Mouse (Mus musculus): Measurements from ENCODE around the gene Gpr4. TPM values are rescaled to one million over a fixed set of nuclear protein-coding genes. Genes with fewer than 3 reads are reported as not detected.

The Gpr4 gene
- total RNA-seq, 1 experiment, result 3.8 TPM

GRCm38 (mm10) chr7:19170142-19170541, 42.2 kb upstream of the Gpr4 start:
- no peaks in the 10 kb centered on the region for H3K9me3 ChIP-seq (ENCODE audit: control insufficient read depth, insufficient read depth, low read depth, low read length)
- TF ChIP-seq ZNF384 (IDR thresholded peaks at IDR 0.05; ENCODE audit: low read depth, low read length) (no peak), HCFC1 (IDR thresholded peaks at IDR 0.05; ENCODE audit: borderline replicate concordance, insufficient read depth, low read length) (no peak), ZC3H11A (IDR thresholded peaks at IDR 0.05; ENCODE audit: borderline replicate concordance, low read depth, low read length) (no peak), MAFK (IDR thresholded peaks at IDR 0.05; ENCODE audit: insufficient read depth, low read depth, low read length) (no peak), CHD2 (IDR thresholded peaks at IDR 0.05; ENCODE audit: low read depth, low read length) (no peak)
- H3K27ac ChIP-seq (ENCODE audit: insufficient read depth, low read depth, low read length, poor library complexity, severe bottlenecking), result no peak overlapping the region
- no peaks in the 10 kb centered on the region for H3K36me3 ChIP-seq (ENCODE audit: control insufficient read depth, insufficient read depth, low read length, poor library complexity, severe bottlenecking)
- H3K4me3 ChIP-seq (ENCODE audit: insufficient read depth in 1 of 2, low read depth in 1 of 2, low read length in 2 of 2, poor library complexity in 1 of 2, severe bottlenecking in 1 of 2), result no peak overlapping the region
- in situ Hi-C loops (cut with MboI; ENCODE audit: low sequenced_read_pairs in 2 of 2, unreplicated experiment in 2 of 2), result no loop called here
- H3K4me1 ChIP-seq (ENCODE audit: control insufficient read depth in 2 of 2, insufficient read depth in 2 of 2, low read length in 2 of 2, poor library complexity in 1 of 2), result peaks cover 2 to 10% of the 10 kb centered on the region in 2 experiments; a peak in 2 of 4 replicates
- no peak overlapping the region for H3K9ac ChIP-seq (ENCODE audit: insufficient read depth, low read depth, low read length, poor library complexity, severe bottlenecking)
- DNase-seq (ENCODE audit: low read depth, low spot score), result no peak

- Histone ChIP-seq H3K36me3 (ENCODE audit: control insufficient read depth, insufficient read depth, low read length, poor library complexity, severe bottlenecking) (no peaks in the 10 kb centered on the region), H3K4me3 (ENCODE audit: insufficient read depth in 1 of 2, low read depth in 1 of 2, low read length in 2 of 2, poor library complexity in 1 of 2, severe bottlenecking in 1 of 2) (no peak overlapping the region), H3K27ac (ENCODE audit: insufficient read depth, low read depth, low read length, poor library complexity, severe bottlenecking) (no peak overlapping the region), H3K4me1 (ENCODE audit: control insufficient read depth in 2 of 2, insufficient read depth in 2 of 2, low read length in 2 of 2, poor library complexity in 1 of 2) (peaks cover 0 to 7% of the 10 kb centered on the region in 2 experiments; a peak in 2 of 4 replicates), H3K9me3 (ENCODE audit: control insufficient read depth, insufficient read depth, low read depth, low read length) (no peaks in the 10 kb centered on the region), H3K9ac (ENCODE audit: insufficient read depth, low read depth, low read length, poor library complexity, severe bottlenecking) (no peak overlapping the region)
- TF ChIP-seq ZNF384 (IDR thresholded peaks at IDR 0.05; ENCODE audit: low read depth, low read length) (no peak), ZC3H11A (IDR thresholded peaks at IDR 0.05; ENCODE audit: borderline replicate concordance, low read depth, low read length) (no peak), CHD2 (IDR thresholded peaks at IDR 0.05; ENCODE audit: low read depth, low read length) (no peak), HCFC1 (IDR thresholded peaks at IDR 0.05; ENCODE audit: borderline replicate concordance, insufficient read depth, low read length) (no peak), MAFK (IDR thresholded peaks at IDR 0.05; ENCODE audit: insufficient read depth, low read depth, low read length) (no peak)
- no peak for DNase-seq (ENCODE audit: low read depth, low spot score)
- in situ Hi-C loops (cut with MboI; ENCODE audit: low sequenced_read_pairs in 2 of 2, unreplicated experiment in 2 of 2), result no loop called here
These were observed 40.5 kb upstream of the Gpr4 start for GRCm38 (mm10) chr7:19171831-19172230.

DNA sequence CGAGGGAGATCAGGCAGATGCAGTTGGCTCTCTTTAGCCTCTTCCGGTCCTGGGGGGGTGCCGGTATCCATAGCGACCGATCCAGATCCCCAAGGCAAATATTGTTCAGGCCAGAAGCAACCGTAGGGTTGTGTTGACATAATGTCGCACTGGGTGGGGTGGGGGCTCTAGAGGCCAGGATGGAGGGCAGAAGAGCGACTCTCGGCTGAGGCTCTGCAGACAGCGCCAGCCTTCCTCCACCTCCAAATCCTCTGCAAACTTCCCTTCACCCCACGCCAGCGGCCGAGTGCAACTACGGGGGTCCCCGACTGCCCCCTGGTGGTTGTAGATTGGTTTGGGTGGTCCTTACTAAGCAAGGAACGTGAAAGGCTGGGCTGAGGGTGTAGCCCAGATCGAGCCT, 39.5 kb upstream of the Gpr4 start:
- Histone ChIP-seq H3K4me1 (ENCODE audit: control insufficient read depth in 2 of 2, insufficient read depth in 2 of 2, low read length in 2 of 2, poor library complexity in 1 of 2) (peaks cover 0 to 7% of the 10 kb centered on the region in 2 experiments; a peak in 2 of 4 replicates), H3K27ac (ENCODE audit: insufficient read depth, low read depth, low read length, poor library complexity, severe bottlenecking) (no peak overlapping the region), H3K4me3 (ENCODE audit: insufficient read depth in 1 of 2, low read depth in 1 of 2, low read length in 2 of 2, poor library complexity in 1 of 2, severe bottlenecking in 1 of 2) (peak overlapping the region in 1 of 2 experiments; percentile 45; a peak in 1 of 4 replicates), H3K36me3 (ENCODE audit: control insufficient read depth, insufficient read depth, low read length, poor library complexity, severe bottlenecking) (no peaks in the 10 kb centered on the region), H3K9me3 (ENCODE audit: control insufficient read depth, insufficient read depth, low read depth, low read length) (no peaks in the 10 kb centered on the region), H3K9ac (ENCODE audit: insufficient read depth, low read depth, low read length, poor library complexity, severe bottlenecking) (no peak overlapping the region)
- in situ Hi-C loops (cut with MboI; ENCODE audit: low sequenced_read_pairs in 2 of 2, unreplicated experiment in 2 of 2), result no loop called here
- DNase-seq (ENCODE audit: low read depth, low spot score), result peak; percentile 85
- TF ChIP-seq CHD2 (IDR thresholded peaks at IDR 0.05; ENCODE audit: low read depth, low read length) (no peak), ZC3H11A (IDR thresholded peaks at IDR 0.05; ENCODE audit: borderline replicate concordance, low read depth, low read length) (no peak), MAFK (IDR thresholded peaks at IDR 0.05; ENCODE audit: insufficient read depth, low read depth, low read length) (no peak), HCFC1 (IDR thresholded peaks at IDR 0.05; ENCODE audit: borderline replicate concordance, insufficient read depth, low read length) (no peak), ZNF384 (IDR thresholded peaks at IDR 0.05; ENCODE audit: low read depth, low read length) (no peak)

DNA sequence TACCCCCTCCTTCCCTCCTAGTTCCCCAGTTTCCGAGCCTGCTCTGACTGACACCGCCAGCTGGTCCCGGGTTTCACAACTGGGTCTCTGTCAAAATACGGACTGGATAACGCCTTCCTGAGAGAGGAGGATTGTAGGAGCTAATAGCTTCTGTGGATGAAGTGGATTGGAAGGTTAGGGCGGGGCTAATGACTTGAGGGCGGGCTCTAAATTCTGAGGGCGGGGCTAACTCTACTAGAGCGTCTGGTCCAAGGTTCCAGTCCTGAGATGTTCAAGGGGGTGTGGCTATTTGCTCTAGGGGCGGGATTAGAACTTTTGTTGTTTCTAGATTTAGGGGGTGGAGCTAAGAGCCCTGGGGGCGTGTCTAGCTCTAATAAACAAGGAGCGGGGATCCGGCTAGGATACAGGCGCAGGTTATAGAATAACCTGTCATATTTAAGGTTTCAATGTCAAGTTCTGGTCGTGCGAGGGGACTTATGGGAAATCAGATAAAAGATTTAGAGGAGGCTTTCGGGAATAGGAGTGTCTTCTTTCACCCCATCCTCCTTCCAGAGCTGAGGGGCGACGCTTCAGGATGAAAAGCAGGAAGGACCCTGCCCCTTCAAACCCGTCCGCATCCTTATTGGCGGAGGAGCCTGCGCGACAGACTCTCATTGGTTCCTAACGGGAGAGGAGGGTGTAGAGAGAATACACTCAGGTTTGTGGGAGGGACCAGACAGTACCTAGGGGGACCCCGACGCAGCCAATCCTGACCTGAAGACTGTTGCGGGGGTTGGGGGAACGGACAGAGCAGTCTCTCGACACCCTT, 36.4 kb upstream of the Gpr4 start, which contains the start of gene Eml2:
Gene Eml2 (plus strand): TSS at position 714 of the 808 bp plus-strand sequence.
- in situ Hi-C loops (cut with MboI; ENCODE audit: low sequenced_read_pairs in 2 of 2, unreplicated experiment in 2 of 2), result no loop called here
- no peaks in the 10 kb centered on the region for H3K9me3 ChIP-seq (ENCODE audit: control insufficient read depth, insufficient read depth, low read depth, low read length)
- no peaks in the 10 kb centered on the region for H3K36me3 ChIP-seq (ENCODE audit: control insufficient read depth, insufficient read depth, low read length, poor library complexity, severe bottlenecking)
- DNase-seq (ENCODE audit: low read depth, low spot score), result peak; percentile 100
- H3K27ac ChIP-seq (ENCODE audit: insufficient read depth, low read depth, low read length, poor library complexity, severe bottlenecking), result no peak within 1 kb of the TSS; the same call in 1 of the 2 replicates
- H3K9ac ChIP-seq (ENCODE audit: insufficient read depth, low read depth, low read length, poor library complexity, severe bottlenecking), result no peak within 1 kb of the TSS
- peak within 1 kb of the TSS; percentile 45 to 64 for H3K4me3 ChIP-seq (ENCODE audit: insufficient read depth in 1 of 2, low read depth in 1 of 2, low read length in 2 of 2, poor library complexity in 1 of 2, severe bottlenecking in 1 of 2)
- TF ChIP-seq ZC3H11A (IDR thresholded peaks at IDR 0.05; ENCODE audit: borderline replicate concordance, low read depth, low read length) (no peak), MAFK (IDR thresholded peaks at IDR 0.05; ENCODE audit: insufficient read depth, low read depth, low read length) (no peak)
- H3K4me1 ChIP-seq (ENCODE audit: control insufficient read depth in 2 of 2, insufficient read depth in 2 of 2, low read length in 2 of 2, poor library complexity in 1 of 2), result peaks cover 0 to 22% of the 10 kb centered on the region in 2 experiments; a peak in 2 of 4 replicates
